Mouse (Mus musculus) gastrocnemius, postnatal 25 days (tissue): ENCODE measurements around the gene Cfap61. TPM values are rescaled to one million over a fixed set of nuclear protein-coding genes. Genes with fewer than 3 reads are reported as not detected.

Experiments used
- DNase-seq: peaks from one replicate; pipeline ENCODE4 v3.0.0; 2022
- total RNA-seq, 2 experiments: library from RNA; stranded (reverse); gene quantifications; 1 replicate in 1 of 2; 2 replicates in 1 of 2; pipeline ENCODE4 v1.2.3; 2021

Cfap61 gene
- total RNA-seq, 2 experiments from 2014 or later = not detected

- no peak for DNase-seq
Observed at GRCm38 (mm10) chr2:146083326-146083871, 148.8 kb downstream of the Cfap61 start.

DNA sequence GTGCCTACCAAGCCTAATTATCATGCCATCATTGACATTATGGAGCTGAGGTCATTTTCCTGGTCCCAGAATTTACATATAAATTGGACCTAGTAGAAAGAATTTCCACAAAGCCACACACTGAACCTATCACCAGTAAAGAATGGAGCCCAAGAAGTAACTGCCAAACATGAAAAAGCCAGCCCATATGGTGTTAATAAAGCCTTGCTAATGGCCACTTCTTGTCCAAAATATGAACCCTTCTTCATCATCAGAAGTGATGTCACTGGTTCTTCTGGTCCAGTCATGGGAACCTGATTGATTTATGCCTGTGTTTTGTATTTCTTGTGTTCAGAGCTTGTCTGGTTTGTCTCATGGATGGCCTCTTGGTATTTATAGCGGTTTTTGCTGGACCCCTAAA, 152.8 kb downstream of the Cfap61 start:
- DNase-seq = no peak

- no peak for DNase-seq
Observed at GRCm38 (mm10) chr2:146089157-146089692, 154.6 kb downstream of the Cfap61 start.

- DNase-seq = no peak
Observed at GRCm38 (mm10) chr2:146097532-146097931, 162.9 kb downstream of the Cfap61 start.

DNA sequence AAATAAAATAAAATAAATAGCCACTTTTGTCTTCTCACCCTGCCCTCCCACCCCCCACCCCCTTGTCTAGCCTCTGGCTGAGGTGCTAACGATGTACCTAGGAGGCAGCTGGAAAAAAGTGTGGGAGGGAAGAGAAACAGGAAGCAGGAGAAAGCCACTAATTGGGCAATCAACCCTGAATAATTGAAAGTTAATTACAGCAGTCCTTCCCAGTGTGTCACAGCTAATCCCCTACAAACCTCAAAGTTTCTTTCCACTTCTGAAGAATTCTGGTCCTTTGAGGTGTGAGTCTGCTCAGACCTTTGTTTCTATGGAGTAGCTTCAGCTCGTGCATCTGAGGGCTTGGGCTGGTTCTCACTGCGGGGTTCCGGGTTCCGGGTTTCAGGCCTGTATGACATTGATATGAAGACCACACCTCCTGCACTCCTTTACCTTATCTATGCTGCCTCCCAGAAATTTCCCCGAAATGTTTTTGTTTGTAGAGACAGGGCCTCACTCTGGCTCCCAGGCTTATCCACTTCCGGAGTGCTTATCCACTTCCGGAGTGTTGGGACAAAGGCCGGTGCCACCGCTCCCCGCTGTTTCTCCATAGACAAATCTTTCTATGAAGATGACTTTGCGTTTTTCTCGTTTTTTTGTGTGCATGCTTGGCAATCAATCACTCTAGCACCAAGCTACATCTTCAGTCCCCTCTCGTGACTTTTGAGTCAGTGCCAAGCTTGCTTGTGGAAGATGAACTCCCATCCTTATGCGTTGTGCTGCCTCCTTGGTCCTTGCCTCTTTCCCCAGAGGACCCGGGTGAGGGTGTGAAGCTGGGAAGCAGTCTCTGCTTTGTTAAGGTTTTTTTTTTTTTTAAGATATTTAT, 164.5 kb downstream of the Cfap61 start:
- no peak for DNase-seq

- no peak for DNase-seq
Observed at GRCm38 (mm10) chr2:146099838-146100237, 165.3 kb downstream of the Cfap61 start.

DNA sequence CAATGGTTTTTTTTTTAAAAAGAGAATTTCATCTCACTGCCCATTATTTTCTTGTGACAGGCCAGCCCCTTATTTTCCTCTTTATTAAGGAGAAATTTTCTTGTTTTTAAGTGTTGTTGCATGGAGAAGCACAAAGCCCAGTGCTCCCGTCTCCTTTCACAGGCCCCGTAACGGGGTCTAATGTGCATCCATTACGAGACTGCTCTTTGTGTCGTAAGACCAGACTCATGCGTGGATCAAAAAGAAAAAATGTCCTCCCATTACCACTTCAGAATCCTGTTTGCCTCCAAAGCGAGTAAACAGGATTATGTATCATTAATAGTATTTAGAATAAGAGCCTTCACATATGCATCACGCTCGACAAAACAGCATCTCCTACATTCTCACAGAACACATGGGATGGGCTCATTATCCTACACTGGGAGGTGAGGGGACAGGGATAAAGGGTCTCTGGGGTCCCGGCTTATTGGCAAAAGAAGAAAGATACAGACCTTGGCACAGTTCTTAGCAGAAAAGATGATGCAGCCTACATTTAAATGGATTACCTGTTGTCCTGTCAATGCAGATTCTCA, 166.0 kb downstream of the Cfap61 start:
- DNase-seq = no peak

DNA sequence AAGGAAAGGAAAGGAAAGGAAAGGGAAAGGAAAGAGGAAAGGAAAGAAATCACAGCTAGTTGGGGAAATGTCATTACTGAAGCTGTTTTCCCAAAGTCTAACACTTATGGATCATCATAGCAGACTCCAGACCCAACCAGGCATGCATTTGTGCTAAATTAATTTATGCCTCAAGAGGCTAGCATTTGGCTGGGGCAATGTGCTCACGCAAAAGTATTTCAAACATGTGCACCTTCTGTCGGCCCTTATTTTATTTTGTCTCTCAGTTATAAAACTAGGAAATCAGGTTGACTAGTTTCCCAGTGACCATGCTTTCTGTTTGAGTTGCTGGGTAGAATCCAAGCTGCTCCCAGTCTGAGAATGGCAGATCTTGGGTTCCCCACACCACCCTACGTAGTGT, 168.0 kb downstream of the Cfap61 start:
- no peak for DNase-seq

DNA sequence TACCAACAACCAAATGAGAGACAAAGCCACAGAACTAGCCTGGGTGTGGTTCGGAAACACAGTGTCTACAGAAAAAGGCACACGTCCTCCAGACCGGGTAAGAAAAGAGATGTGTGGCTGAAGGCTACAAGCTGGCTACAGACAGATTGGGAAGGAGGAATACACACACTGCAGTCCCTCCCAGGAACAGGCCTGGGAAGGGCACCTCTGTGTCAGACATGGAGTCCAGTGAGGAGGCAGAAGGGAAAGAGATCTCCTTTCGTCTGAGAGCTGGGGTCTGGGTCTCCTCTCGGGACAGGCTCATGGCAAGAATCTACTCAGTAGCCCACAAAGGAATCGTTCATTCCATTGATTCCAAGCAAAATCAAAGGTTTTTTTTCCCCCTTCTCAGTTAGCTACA, 170.8 kb downstream of the Cfap61 start:
- no peak for DNase-seq

DNA sequence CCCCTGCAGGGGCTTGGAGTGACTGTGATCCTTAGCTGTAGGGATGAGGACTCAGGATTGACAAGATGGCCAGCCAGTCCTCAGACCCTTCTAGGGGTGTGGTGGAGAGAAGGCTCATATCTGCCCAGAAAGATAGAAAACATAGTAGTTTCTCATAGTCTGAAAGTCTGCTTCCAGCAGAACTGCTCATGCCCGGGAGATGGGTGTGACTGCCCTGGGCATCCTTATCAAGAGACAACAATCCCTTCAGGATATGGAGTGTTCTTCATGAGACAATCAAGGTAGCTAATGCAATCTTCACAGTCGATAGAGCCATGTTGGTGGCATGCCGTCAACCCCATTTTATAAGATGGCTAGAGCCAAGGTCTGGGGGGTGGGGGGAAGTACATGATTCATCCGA, 173.4 kb downstream of the Cfap61 start:
- DNase-seq = no peak

DNA sequence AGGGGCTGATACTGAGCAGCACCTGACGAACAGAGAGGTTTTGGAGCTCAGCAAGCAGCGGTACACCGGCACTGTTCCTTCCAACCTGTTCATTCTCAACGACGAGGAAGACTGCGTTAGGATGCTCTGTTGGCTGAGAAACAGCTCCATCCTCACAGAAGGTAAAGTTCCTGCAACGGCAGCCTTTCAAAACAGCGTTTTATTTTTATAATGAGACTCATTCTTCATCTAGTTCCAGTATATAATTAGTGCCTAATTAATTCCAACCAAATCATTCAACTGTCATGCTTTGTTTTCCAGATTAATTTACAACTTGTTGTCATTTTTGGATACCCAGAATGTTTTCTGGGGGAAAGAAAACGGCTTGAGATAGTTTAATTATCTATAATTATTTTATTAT, 175.3 kb downstream of the Cfap61 start:
- DNase-seq = no peak

DNA sequence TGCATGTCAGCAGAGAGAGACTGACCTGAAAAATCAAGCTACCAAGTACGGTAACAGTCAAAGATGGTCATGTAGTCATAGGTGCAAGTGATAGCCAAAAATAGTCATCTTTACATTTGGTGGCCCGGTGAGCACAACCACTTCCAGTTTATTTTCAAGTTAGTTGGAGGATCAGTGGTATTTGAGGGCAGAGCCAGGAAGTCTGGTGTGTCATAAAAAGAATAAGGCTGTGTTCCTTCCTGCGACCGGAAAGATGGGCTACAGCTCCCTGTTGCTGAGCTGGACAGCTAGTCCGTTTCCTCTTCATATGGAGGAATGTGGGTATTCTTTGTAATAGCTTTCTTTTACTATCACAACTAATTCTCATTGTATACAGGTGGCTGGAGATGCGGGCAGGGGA, 181.7 kb downstream of the Cfap61 start:
- no peak for DNase-seq

GRCm38 (mm10) chr2:146116726-146117125, 182.1 kb downstream of the Cfap61 start:
- no peak for DNase-seq

DNA sequence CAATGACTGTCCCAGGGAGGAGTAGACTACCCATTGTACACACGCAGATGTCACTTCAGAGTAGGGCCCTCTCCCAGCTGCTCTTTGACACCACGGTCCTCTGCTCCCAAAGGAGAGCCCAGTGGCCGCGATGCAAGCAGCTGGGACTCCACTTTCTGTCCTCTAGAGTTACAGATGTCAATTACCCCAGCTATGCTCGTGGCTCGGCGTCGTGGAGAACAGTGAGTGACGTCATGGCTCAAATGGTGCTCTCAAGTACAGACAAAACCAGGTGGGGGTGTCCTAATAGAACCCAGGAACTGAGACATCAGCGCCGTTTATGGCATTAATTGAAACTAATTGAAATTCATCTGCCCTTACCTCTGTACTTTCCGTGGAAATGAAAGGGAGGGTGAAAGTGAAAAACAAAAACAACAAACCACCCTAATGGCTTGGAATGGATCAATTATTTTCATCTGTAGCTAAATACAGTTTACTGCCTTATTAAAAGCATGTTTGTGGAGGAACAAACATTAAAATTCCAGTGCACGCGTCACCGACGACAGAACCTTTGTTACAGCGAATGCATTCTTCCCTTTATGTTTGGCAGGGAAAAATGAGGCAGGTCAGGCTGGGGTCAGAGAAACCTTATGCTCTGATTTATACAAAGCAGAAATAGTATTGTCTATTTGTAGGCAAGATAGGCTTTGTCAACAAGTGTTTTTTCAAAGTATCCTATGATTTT, 182.8 kb downstream of the Cfap61 start:
- no peak for DNase-seq

- no peak for DNase-seq
Observed at GRCm38 (mm10) chr2:146117915-146118403, 183.4 kb downstream of the Cfap61 start.

- DNase-seq = no peak
Observed at GRCm38 (mm10) chr2:146121551-146121950, 187.0 kb downstream of the Cfap61 start.

- DNase-seq = no peak
Observed at GRCm38 (mm10) chr2:146125129-146125528, 190.5 kb downstream of the Cfap61 start.

- DNase-seq = no peak
Observed at GRCm38 (mm10) chr2:146128622-146129021, 194.0 kb downstream of the Cfap61 start.

GRCm38 (mm10) chr2:146130514-146130913, 195.9 kb downstream of the Cfap61 start:
- no peak for DNase-seq

- no peak for DNase-seq
Observed at GRCm38 (mm10) chr2:146134275-146134674, 199.7 kb downstream of the Cfap61 start.

- no peak for DNase-seq
Observed at GRCm38 (mm10) chr2:146140711-146141110, 206.1 kb downstream of the Cfap61 start.

DNA sequence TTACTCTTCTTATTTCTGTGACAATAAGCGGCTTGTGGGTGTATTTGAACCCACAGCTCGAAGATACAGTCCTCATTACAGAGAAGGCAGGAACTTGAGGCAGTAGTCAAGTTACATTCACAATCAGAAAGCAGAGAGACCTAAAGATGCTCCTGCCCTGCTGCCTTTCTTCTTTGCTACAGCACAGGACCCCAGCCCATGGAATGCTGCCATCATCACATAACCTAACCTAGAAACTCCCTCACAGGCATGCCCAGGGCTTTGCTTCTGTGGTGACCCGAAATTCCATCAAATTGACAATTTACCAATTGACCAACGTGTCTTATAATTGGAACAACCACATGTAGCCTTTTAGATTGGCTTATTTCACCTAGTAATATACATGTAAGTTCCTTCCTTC, 212.7 kb downstream of the Cfap61 start:
- DNase-seq = no peak
